Mouse (Mus musculus) myocyte (in vitro differentiated cells): ENCODE data around the gene Tmem88b.

Experiments
- E2F4 ChIP-seq: IDR thresholded peaks from one replicate; pipeline ENCODE4 v1.6.1; 2011; ENCODE audit warnings: mild to moderate bottlenecking, control low read depth, moderate library complexity; ENCODE audit not compliant: insufficient read depth
- MAX ChIP-seq: IDR thresholded peaks from one replicate; pipeline ENCODE4 v1.6.1; 2011; ENCODE audit warnings: low read depth, mild to moderate bottlenecking, control low read depth
- MYOD1 ChIP-seq, 3 experiments: IDR thresholded peaks; one replicate each; pipeline ENCODE4 v1.6.1; 2011; ENCODE audit warnings: control low read depth in 2 of 3, low read depth in 2 of 3, mild to moderate bottlenecking in 2 of 3, moderate library complexity in 1 of 3; ENCODE audit not compliant: insufficient read length in 2 of 3, control insufficient read depth in 1 of 3
- MYOG ChIP-seq, 3 experiments: IDR thresholded peaks; one replicate each; pipeline ENCODE4 v1.6.1; 2011; ENCODE audit warnings: control low read depth in 2 of 3, low read depth in 2 of 3, mild to moderate bottlenecking in 2 of 3; ENCODE audit not compliant: insufficient read length in 2 of 3, control insufficient read depth in 1 of 3, insufficient read depth in 1 of 3
- POLR2A ChIP-seq: IDR thresholded peaks from one replicate; pipeline ENCODE4 v1.6.1; 2011; ENCODE audit warnings: low read depth, mild to moderate bottlenecking, control low read depth, moderate library complexity; ENCODE audit not compliant: insufficient read length
- TCF12 ChIP-seq: IDR thresholded peaks from one replicate; pipeline ENCODE4 v1.6.1; 2011; ENCODE audit warnings: mild to moderate bottlenecking, control low read depth; ENCODE audit not compliant: poor library complexity, insufficient read depth, severe bottlenecking
- USF1 ChIP-seq: IDR thresholded peaks from one replicate; pipeline ENCODE4 v1.6.1; 2011; ENCODE audit warnings: low read depth, mild to moderate bottlenecking, control low read depth, moderate library complexity

DNA sequence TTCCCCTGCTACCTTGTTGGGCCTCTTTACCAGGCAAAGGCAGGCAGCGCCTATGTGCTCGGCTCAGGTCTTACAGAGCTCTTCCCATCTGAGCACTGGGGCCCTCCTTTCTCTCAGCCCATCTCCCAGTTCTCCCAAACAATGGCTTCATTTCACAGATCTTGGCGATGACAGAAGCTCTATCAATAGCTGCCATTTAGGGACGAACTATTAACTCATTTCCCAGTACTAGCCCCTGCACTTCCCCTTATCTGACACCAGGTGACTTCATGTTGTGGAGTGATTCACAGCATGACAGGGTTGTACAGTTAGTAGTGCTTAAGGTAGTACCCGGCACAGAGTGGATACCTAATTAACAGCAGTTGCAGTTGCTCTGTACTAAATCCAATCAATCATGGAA is at the start of gene Tmem88b:
- TF ChIP-seq TCF12, result no peak
- no peak for TF ChIP-seq POLR2A
- no peak for TF ChIP-seq MYOG (IDR thresholded peaks at IDR 0.05; ENCODE audit: control insufficient read depth in 1 of 3, insufficient read depth in 1 of 3, insufficient read length in 2 of 3, low read depth in 2 of 3)
- TF ChIP-seq MYOD1 (IDR thresholded peaks at IDR 0.05; ENCODE audit: control insufficient read depth in 1 of 3, insufficient read length in 2 of 3, low read depth in 2 of 3), result no peak
- TF ChIP-seq USF1, result no peak
- no peak for TF ChIP-seq MAX
- no peak for TF ChIP-seq E2F4
